Mouse (Mus musculus) yolk sac, embryonic 10.5 days (tissue): Measurements from ENCODE around the gene Son.

Source experiments
- DNase-seq: peaks from one replicate; pipeline ENCODE4 v3.0.0-alpha.2; 2017; ENCODE audit warnings: low spot score

Son gene

GRCm38 (mm10) chr16:91647461-91648219 lies at the start of gene Son:
Gene Son (plus strand): TSS chr16:91647506.
- DNase-seq = peak; percentile 96

DNA sequence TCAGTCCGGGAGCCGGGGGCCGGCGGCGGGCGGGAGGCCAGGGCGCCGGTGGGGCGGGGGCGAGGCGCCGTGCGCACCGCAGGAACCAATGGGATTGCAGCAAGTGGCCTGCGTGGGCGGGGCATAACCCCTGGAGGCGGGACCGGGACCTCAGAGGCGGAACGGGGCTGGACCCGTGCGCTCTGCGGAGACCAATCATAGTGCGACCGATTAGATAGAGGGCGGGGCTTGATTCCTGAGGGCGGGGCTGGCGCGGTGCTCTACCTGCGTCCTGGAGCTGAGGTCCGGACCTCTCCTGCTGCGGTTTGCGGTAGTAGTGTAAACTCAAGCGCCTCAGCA lies 49.7 kb upstream of the Son start, which contains the start of gene Tmem50b:
Gene Tmem50b, minus strand, starts transcription at position 129 of the 339 bp plus-strand sequence.
- peak; percentile 97 for DNase-seq

DNA sequence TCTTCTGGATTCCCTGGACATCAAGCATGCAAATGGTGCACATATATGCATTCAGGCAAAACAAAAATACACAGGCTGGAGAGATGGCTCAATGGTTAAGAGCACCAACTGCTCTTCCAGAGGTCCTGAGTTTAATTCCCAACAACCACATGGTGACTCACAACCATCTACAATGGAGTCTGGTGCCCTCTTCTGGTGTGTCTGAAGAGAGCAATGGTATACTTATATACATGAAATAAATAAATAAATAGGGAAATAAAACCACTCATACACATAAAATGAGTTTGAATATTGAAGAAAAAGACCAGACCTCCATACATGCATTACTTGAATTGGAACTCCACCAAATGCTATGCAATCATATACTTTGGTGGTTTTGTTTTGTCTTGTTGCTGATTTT lies 48.1 kb upstream of the Son start:
- DNase-seq = no peak

- no peak for DNase-seq
These were observed 46.2 kb upstream of the Son start for GRCm38 (mm10) chr16:91601081-91601480.

- no peak for DNase-seq
These were observed 45.6 kb upstream of the Son start for GRCm38 (mm10) chr16:91601693-91602092.

DNA sequence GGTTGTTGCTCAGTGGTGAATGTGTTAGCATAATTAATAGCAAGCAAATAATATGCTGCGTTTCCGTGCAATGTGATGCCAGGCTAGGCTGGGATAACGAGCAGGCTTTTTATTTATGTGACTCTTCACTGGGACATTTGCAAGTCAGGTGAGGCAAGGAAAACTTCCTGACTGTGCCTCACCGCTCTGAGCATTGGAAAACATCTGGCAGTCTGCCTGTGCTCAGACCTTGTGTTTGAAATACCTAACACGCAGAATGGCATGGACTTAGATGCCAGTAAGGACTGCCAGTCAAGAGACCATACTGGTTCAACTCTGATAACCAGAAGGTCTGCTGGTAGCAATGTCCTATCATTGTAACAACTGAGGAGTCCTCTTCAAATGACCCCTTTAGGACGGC lies 42.1 kb upstream of the Son start:
- no peak for DNase-seq

DNA sequence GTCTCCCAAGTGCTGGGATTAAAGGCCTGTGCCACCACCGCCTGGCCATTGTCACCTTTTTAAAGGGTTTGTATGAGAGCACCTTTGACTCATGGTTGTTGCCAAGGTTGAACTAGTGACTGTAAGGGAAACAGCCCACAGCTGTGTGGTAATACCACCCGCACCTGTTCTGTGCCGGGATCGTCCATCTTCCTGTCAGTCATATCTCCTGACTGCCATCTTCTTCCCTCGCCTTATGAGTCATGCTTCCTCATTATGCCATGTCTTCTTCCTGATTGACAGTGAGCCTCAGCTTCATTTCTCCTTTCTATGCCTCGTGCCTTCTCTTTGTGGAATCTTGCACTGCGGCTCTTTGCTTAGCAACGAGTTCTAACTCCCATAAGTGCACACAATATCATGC lies 40.3 kb upstream of the Son start:
- DNase-seq = no peak

- DNase-seq = no peak
These were observed 37.6 kb upstream of the Son start for GRCm38 (mm10) chr16:91609501-91610245.

GRCm38 (mm10) chr16:91611248-91611647 lies 36.1 kb upstream of the Son start:
- no peak for DNase-seq

DNA sequence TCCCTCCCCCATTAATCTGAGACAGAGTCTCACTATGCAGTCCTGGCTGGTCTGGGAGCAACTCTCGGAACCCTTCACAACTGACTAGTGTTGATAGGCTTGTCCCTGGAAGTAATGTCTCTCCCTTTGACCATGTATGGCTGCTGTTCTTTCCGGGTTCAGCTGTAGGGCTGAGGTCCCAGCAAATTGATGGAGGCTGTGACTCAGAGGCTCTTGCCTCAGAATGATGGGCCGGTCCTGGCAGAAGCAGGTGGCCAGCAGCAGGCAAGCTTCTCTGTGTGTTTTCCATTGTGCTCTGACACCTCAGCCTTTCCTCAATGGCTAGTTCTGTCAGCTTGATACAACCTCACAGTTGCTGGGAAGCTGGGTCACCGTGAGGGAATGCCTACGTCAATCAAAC lies 34.8 kb upstream of the Son start:
- no peak for DNase-seq

DNA sequence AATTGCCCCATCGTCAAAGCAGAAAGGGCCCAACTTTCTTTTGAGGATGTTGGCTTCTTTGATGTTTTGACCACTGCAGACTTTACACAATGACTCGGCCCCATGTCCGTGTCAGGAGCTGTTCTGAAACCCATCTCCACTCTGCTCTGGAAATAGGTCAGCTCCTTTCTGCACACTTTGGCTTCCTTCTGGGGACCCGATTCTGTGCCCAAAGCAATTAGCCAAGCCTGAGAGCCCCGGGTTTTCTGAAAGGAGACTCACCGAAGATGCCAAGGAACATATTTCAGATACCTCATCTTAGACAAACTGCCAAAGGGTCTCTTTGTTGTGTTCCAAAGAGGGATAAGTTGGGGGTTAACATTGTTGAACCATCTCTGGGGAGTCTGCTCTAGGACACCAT lies 32.8 kb upstream of the Son start:
- no peak for DNase-seq

- DNase-seq = peak; percentile 72
These were observed 28.5 kb upstream of the Son start, which contains the start of gene Dnajc28 for GRCm38 (mm10) chr16:91618511-91619501. Gene Dnajc28 (minus strand): TSS chr16:91619026.

DNA sequence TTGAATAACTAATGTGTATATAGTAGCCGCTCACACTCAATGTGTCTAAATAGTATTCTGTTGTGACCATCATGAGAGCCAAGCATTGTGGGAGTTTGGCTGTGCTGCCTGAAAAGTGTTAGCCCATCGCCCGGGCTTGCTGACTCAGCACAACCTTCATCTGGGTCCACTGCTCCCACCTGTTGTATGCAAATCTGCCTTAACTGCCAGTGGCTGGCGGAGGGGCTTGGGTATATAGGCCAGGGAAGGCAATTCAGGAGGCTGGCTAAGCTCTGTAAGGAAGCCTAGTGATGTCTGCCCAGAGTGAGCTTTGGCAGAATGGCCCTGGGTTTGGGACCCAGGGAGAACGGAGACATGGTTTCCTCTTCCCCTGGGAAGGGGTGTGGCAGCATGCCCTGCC lies 27.1 kb upstream of the Son start:
- DNase-seq = no peak

DNA sequence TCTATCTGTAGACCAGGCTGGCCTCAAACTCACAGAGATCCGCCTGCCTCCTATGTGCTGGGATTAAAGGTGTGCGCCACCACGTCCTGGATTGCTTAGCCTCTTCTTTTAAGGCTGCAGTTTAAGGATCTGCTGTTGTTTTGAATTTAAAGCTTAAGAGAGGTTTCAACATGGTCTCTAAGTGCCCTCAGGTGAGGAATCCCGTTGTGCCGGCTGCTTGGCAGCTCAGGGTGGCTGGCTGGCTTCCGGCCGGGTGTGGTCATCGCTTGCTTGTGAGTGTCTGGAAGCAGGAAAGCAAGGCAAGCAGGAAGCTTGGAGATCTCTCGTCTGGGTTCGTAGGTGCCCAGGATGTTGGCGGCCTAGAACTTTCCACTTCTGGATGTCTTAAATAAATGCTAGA lies 26.3 kb upstream of the Son start:
- DNase-seq = no peak

GRCm38 (mm10) chr16:91623074-91623473 lies 24.2 kb upstream of the Son start:
- DNase-seq = no peak

DNA sequence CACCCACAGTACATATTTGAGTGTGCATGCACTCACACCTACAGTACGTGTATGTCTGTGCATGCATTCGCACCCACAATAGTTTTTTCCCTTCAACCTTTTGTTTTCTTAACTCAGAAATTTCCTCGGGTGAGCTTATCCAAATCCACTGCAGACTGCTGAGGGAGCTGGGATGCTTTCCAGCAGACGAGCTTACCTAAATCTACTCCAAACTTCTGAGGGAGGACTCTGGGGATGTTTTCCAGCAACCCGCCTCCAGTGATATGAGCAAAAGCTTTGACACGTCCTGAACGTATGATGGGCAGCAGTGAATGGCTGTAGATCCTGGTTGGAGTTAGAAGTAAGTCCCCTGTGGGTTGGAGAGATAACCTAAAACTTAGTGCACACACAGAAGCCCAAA lies 19.5 kb upstream of the Son start:
- DNase-seq = no peak

DNA sequence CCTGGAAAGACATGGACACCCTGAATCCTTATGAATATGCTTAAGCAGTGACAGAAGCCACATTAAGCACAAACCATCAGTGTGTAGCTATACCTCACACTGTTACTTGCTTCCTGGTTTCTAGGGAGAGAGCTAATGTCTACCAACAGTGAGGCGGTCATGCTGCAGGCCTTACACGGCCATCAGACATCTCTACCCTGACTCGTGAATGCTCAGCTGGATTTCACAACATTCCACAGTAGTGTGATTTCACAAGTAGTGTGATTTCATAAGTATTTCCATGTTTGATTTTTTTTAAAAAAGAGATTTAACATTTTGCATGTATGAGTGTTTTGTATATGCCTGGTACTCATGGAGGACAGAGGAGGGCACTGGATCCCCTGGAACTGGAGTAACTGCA lies 18.6 kb upstream of the Son start:
- DNase-seq = no peak

- DNase-seq = no peak
These were observed 17.6 kb upstream of the Son start for GRCm38 (mm10) chr16:91629749-91630148.

- DNase-seq = no peak
These were observed 16.7 kb upstream of the Son start for GRCm38 (mm10) chr16:91630584-91630983.

DNA sequence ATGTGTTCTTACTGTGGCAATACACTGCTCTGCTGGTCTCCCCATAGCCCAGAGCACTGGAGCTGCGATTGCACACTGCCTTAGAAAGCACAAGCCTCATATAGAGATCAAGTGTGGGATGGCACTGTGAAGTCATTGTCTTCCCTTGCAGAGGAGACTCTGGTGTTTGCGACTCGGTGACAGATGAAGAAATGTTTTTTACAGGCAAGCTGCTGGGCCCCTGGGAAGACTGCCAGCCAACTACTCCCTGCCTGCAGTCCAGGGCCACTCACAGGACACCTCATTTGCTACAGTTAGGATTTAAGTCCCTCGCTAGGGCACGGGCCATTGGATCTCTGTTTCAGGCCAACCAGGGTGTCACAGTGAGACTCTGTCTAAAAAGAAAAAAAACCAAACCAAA lies 14.9 kb upstream of the Son start:
- DNase-seq = no peak

DNA sequence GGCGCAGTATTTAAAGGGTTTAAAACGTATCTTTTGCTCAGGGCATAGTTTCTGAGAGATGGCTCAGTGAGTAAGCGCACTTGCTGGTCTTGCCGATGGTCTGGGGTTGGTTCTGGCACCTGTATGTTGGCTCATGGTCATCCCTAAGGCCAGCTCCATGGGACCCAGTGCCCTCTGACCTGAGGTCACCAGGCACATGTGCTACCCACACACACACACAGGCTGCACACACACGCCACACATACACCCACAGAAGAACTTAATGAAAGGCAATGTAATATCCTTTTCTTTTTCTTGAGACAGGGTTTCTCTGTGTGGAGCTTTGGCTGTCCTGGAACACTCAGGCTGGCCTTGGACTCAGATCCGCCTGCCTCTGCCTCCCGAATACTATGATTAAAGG lies 14.4 kb upstream of the Son start:
- no peak for DNase-seq

DNA sequence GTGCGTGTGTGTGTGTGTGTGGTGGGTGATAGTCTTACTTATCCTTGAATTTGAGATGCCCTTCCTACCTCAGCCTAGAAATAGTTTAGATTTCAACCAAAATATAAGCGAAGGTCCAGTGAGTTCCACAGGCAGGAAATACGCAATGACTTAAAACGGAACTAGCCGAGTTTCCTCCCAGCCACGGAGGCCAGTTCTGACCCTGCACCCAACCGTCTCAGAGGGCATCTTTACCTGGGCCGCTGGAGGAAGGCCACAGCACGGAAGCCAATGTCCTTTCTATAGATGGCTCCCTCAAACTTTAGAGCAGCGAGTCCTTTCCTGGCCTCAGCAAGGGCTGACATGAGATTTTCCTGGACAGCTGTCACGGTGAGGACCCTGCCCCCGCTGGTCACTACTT lies 13.7 kb upstream of the Son start:
- no peak for DNase-seq
